Comparison of ENCODE assay signal across 8 mouse cellular contexts in genomic region chr19:33366661-33367060, GRCm38 (mm10). TPM values are rescaled to one million over a fixed set of nuclear protein-coding genes. Genes with fewer than 3 reads are reported as not detected.
A peak's percentile ranks its signal among the peaks of the same experiment; 100 is the strongest.
DNase-seq lines count a peak whose midpoint lies in the region; ATAC-seq and TF ChIP-seq lines count a peak whose summit lies in the region.

No protein-coding gene starts in this region.

- no peak overlapping the region for H3K27ac ChIP-seq in MEL (ENCODE audit: control insufficient read depth, low read depth, low read length)
- no peak overlapping the region for H3K27ac ChIP-seq in hindbrain, embryonic 10.5 days

- TF ChIP-seq CTCF in MEL (IDR thresholded peaks at IDR 0.05 in 2 of 3, conservative IDR thresholded peaks at IDR 0.05 in 1 of 3; ENCODE audit: control insufficient read depth in 1 of 3, insufficient read depth in 1 of 3, low read depth in 2 of 3, low read length in 3 of 3, poor library complexity in 1 of 3, severe bottlenecking in 1 of 3): peak; percentile 84 to 89 (median 86)
- TF ChIP-seq CTCF in brain, embryonic 14.5 days (IDR thresholded peaks at IDR 0.05; ENCODE audit: borderline replicate concordance, extremely low read depth, insufficient read depth, insufficient read length): peak; percentile 94

- no peak for TF ChIP-seq POLR2A in MEL (IDR thresholded peaks at IDR 0.05; ENCODE audit: control insufficient read depth in 1 of 2, insufficient read depth in 1 of 2, low read depth in 1 of 2, low read length in 2 of 2, poor library complexity in 1 of 2)
- TF ChIP-seq POLR2A in brain, embryonic 14.5 days (IDR thresholded peaks at IDR 0.05; ENCODE audit: borderline replicate concordance, extremely low read depth, insufficient read depth, insufficient read length, poor library complexity, severe bottlenecking): no peak

- H3K27me3 ChIP-seq in MEL (ENCODE audit: control insufficient read depth in 1 of 2, insufficient read depth in 2 of 2, low read length in 2 of 2): peaks cover 0 to 3% of the 10 kb centered on the region in 2 experiments; a peak in 3 of 4 replicates
- H3K27me3 ChIP-seq in hindbrain, embryonic 10.5 days (ENCODE audit: insufficient read depth, poor library complexity, severe bottlenecking): no peaks in the 10 kb centered on the region

- H3K36me3 ChIP-seq in MEL (ENCODE audit: control insufficient read depth in 1 of 2, insufficient read depth in 2 of 2, low read length in 2 of 2): no peaks in the 10 kb centered on the region
- H3K36me3 ChIP-seq in hindbrain, embryonic 10.5 days: no peaks in the 10 kb centered on the region

- H3K9ac ChIP-seq in MEL (ENCODE audit: control insufficient read depth, low read depth, low read length, poor library complexity, severe bottlenecking): no peak overlapping the region

- WGBS in hindbrain, embryonic 10.5 days: 17% methylated on average over 3 of the region's 3 CpGs

- peak; percentile 52; the same call in 1 of the 2 replicates for ATAC-seq in erythroblast, adult 5-6 weeks (replicated peaks; ENCODE audit: low FRiP score, poor library complexity, severe bottlenecking)

- TF ChIP-seq EP300 in MEL (IDR thresholded peaks at IDR 0.05; ENCODE audit: low read depth in 1 of 2, low read length in 2 of 2): no peak

- no peaks in the 10 kb centered on the region for H3K9me3 ChIP-seq in MEL (replicated peaks; ENCODE audit: insufficient read depth, low read length)
- no peaks in the 10 kb centered on the region for H3K9me3 ChIP-seq in hindbrain, embryonic 10.5 days

- no peaks in the 10 kb centered on the region for H3K79me2 ChIP-seq in MEL (ENCODE audit: control insufficient read depth, insufficient read depth, low read length, poor library complexity)

- H3K4me1 ChIP-seq in MEL (ENCODE audit: control insufficient read depth in 1 of 2, insufficient read depth in 2 of 2, low read length in 2 of 2): no peaks in the 10 kb centered on the region
- H3K4me1 ChIP-seq in hindbrain, embryonic 10.5 days (replicated peaks): no peaks in the 10 kb centered on the region

- peak; percentile 90 for TF ChIP-seq RAD21 in MEL (IDR thresholded peaks at IDR 0.05; ENCODE audit: low read depth, low read length)

- peak; percentile 62 for DNase-seq in MEL (ENCODE audit: low read depth, low spot score)
- DNase-seq in brain, embryonic 14.5 days (ENCODE audit: low read depth): peak; percentile 86
- peak; percentile 74 for DNase-seq in hindbrain, embryonic 10.5 days (ENCODE audit: low spot score)
- DNase-seq in layer of hippocampus, adult 8-10 months (ENCODE audit: low spot score in 2 of 2): peak; percentile 39 to 76
- DNase-seq in lung, postnatal 36 days: peak; percentile 74
- peak; percentile 44 for DNase-seq in retina, postnatal 7 days (ENCODE audit: low read depth, low spot score)
- peak; percentile 32 to 44 for DNase-seq in urinary bladder, adult 18-20 months (ENCODE audit: low spot score in 2 of 2)

- H3K4me3 ChIP-seq in MEL (ENCODE audit: control insufficient read depth in 1 of 2, insufficient read depth in 1 of 2, low read depth in 2 of 2, low read length in 2 of 2): no peak overlapping the region
- H3K4me3 ChIP-seq in hindbrain, embryonic 10.5 days: no peak overlapping the region

TF ChIP-seq in MEL, 35 proteins besides CTCF, POLR2A, EP300 and RAD21:
- TF ChIP-seq SMC3 (IDR thresholded peaks at IDR 0.05; ENCODE audit: low read depth, low read length): peak; percentile 85
- TF ChIP-seq SIN3A (IDR thresholded peaks at IDR 0.05; ENCODE audit: low read length): no peak
- no peak for TF ChIP-seq MXI1 (IDR thresholded peaks at IDR 0.05; ENCODE audit: low read depth, low read length)
- TF ChIP-seq GATA1 (IDR thresholded peaks at IDR 0.05; ENCODE audit: low read depth, low read length): peak; percentile 72
- TF ChIP-seq ZC3H11A (IDR thresholded peaks at IDR 0.05; ENCODE audit: low read depth, low read length): peak; percentile 71
- no peak for TF ChIP-seq RCOR1 (IDR thresholded peaks at IDR 0.05; ENCODE audit: low read depth, low read length)
TF ChIP-seq in MEL: peak in this region for 3.

RNA-seq across cellular contexts. Expression of gene Rnls, which starts 25.4 kb away (rescaled TPM):
- total RNA-seq in MEL (2012; rRNA removed): not detected in 2 replicates
- not detected for polyA plus RNA-seq in MEL (2012; ENCODE audit: insufficient read depth in 1 of 2, insufficient read length in 2 of 2, low read depth in 1 of 2, low replicate concordance in 2 of 2, missing spikeins in 1 of 2)
- 2.1 and 2.5 TPM in 2 replicates for polyA plus RNA-seq in brain, embryonic 14.5 days (2012; rRNA removed)
- total RNA-seq in erythroblast, adult 5-6 weeks (2015; ENCODE audit: low replicate concordance): 1.7 and 2.5 TPM in 2 replicates
- not detected in 2 replicates for total RNA-seq in erythroblast, adult 5-6 weeks (2017; ENCODE audit: low replicate concordance)
- polyA plus RNA-seq in hindbrain, embryonic 10.5 days (2016; fragmentation: Nextera tagmentation; extraction: Ambion mirVana): 6.8 and 8.2 TPM in 2 replicates
- 1 to 10 TPM; 1.5 to 2.1 (median 1.8) TPM for total RNA-seq in layer of hippocampus, adult 8-10 months (2022)
